Mouse (Mus musculus) layer of hippocampus, postnatal 10 days (tissue): ENCODE measurements around the gene Exoc5. TPM values are rescaled to one million over a fixed set of nuclear protein-coding genes. Genes with fewer than 3 reads are reported as not detected.

Source experiments
- DNase-seq, 2 experiments: peaks; one replicate each; pipeline ENCODE4 v3.0.0; 2021; ENCODE audit warnings: low spot score in 2 of 2
- total RNA-seq, 2 experiments: library from RNA; stranded (reverse); gene quantifications; 2 replicates each; pipeline ENCODE4 v1.2.3; 2021

The Exoc5 gene
- total RNA-seq, 2 experiments from 2014 or later = 65.0 to 67.4 TPM

- no peak for DNase-seq
These were observed 57.9 kb downstream of the Exoc5 start for GRCm38 (mm10) chr14:49008399-49009189.

- no peak for DNase-seq
These were observed 58.5 kb downstream of the Exoc5 start for GRCm38 (mm10) chr14:49007979-49008378.

GRCm38 (mm10) chr14:49001655-49002054, 64.8 kb downstream of the Exoc5 start:
- no peak for DNase-seq

- DNase-seq = no peak
These were observed 67.7 kb downstream of the Exoc5 start for GRCm38 (mm10) chr14:48998795-48999194.

- no peak for DNase-seq
These were observed 72.6 kb downstream of the Exoc5 start for GRCm38 (mm10) chr14:48993861-48994260.

- no peak for DNase-seq
These were observed 74.3 kb downstream of the Exoc5 start for GRCm38 (mm10) chr14:48992070-48992580.

- DNase-seq = no peak
These were observed 75.3 kb downstream of the Exoc5 start for GRCm38 (mm10) chr14:48991144-48991522.

- DNase-seq = peak; percentile 69 to 76
These were observed 75.8 kb downstream of the Exoc5 start for GRCm38 (mm10) chr14:48990471-48991143.

- DNase-seq = no peak
These were observed 76.6 kb downstream of the Exoc5 start for GRCm38 (mm10) chr14:48989831-48990230.

- no peak for DNase-seq
These were observed 80.2 kb downstream of the Exoc5 start for GRCm38 (mm10) chr14:48986231-48986630.

- DNase-seq = peak; percentile 58 to 66
These were observed 80.8 kb downstream of the Exoc5 start for GRCm38 (mm10) chr14:48985673-48986072.

GRCm38 (mm10) chr14:48978971-48979388, 87.5 kb downstream of the Exoc5 start:
- DNase-seq = no peak

- no peak for DNase-seq
These were observed 94.9 kb downstream of the Exoc5 start for GRCm38 (mm10) chr14:48971546-48971945.

- no peak for DNase-seq
These were observed 97.8 kb downstream of the Exoc5 start for GRCm38 (mm10) chr14:48968670-48969069.

Other genes with a start within 250 kb of the Exoc5 start
- gene Ap5m1, start 556 bp downstream of the Exoc5 start, total RNA-seq = 10 to 100 TPM; 20.5 to 21.5 TPM
- gene Naa30, start 105.6 kb upstream of the Exoc5 start, total RNA-seq = 10 to 100 TPM; 36.5 to 36.9 TPM
- not detected for gene ccdc198, start 178.8 kb upstream of the Exoc5 start, total RNA-seq